ENCODE assay signal across 15 mouse cellular contexts in genomic region chr3:122545346-122545745, GRCm38 (mm10).
"Had no signal": no experiment of that assay in that cellular context is flagged by ENCODE, and none has a peak within 500 bp of the region (broad histone marks: within the 10 kb centered on the region; RNA-seq: fewer than 3 reads in every experiment).

No protein-coding gene starts in this region.

- H3K9ac ChIP-seq: neural tube, embryonic 15.5 days; stomach, embryonic 15.5 days had no signal

- H3K4me3 ChIP-seq: neural tube, embryonic 15.5 days; stomach, embryonic 15.5 days had no signal

- H3K27me3 ChIP-seq: neural tube, embryonic 15.5 days; stomach, embryonic 15.5 days had no signal

- H3K9me3 ChIP-seq: neural tube, embryonic 15.5 days; stomach, embryonic 15.5 days had no signal

- DNase-seq: retina, postnatal 1 day; right cerebral cortex, adult 18-20 months; right cerebral cortex, postnatal 14 days; right cerebral cortex, postnatal 25 days; right cerebral cortex, postnatal 4 days; spleen, adult 18-20 months; thymus, adult 18-20 months; thymus, adult 2 months; thymus, postnatal 14 days; thymus, postnatal 25 days; thymus, postnatal 36 days; thymus, postnatal 4 days had no signal

- H3K4me2 ChIP-seq: neural tube, embryonic 15.5 days; stomach, embryonic 15.5 days had no signal

- H3K4me1 ChIP-seq: neural tube, embryonic 15.5 days; stomach, embryonic 15.5 days had no signal

- H3K27ac ChIP-seq: neural tube, embryonic 15.5 days; stomach, embryonic 15.5 days; stomach, postnatal 0 days had no signal
